Mouse (Mus musculus) liver, adult 2 months (tissue): ENCODE data around the gene Zfp54.

ENCODE experiments used
- CTCF ChIP-seq: fragments of 200-500 bp; IDR thresholded peaks from 2 replicates; pipeline ENCODE4 v1.5.1; 2011; ENCODE audit warnings: low read depth, low read length, control low read depth
- POLR2A ChIP-seq: fragments of 200-500 bp; IDR thresholded peaks from 2 replicates; pipeline ENCODE4 v1.6.1; 2011; ENCODE audit warnings: low read length, control low read depth; ENCODE audit not compliant: insufficient read depth; ENCODE audit errors: extremely low read depth

- TF ChIP-seq CTCF (peak; percentile 26; the same call in 1 of the 2 replicates), POLR2A (no peak)
These were observed 26.6 kb downstream of the Zfp54 start for GRCm38 (mm10) chr17:21449669-21450068.
